29 mouse cellular contexts compared by ENCODE assay signal in genomic region chr7:143832611-143833010, GRCm38 (mm10). TPM values are rescaled to one million over a fixed set of nuclear protein-coding genes. Genes with fewer than 3 reads are reported as not detected.
A peak's percentile ranks its signal among the peaks of the same experiment; 100 is the strongest.
DNase-seq lines count a peak whose midpoint lies in the region; ATAC-seq and TF ChIP-seq lines count a peak whose summit lies in the region.
"Had no signal": no experiment of that assay in that cellular context is flagged by ENCODE, and none has a peak within 500 bp of the region (broad histone marks: within the 10 kb centered on the region; RNA-seq: fewer than 3 reads in every experiment).

No protein-coding gene starts in this region.

- H3K27me3 ChIP-seq in liver, adult 2 months (ENCODE audit: control insufficient read depth, insufficient read depth, low read length), result no peaks in the 10 kb centered on the region
- H3K27me3 ChIP-seq in liver, embryonic 11.5 days (replicated peaks; ENCODE audit: control insufficient read depth, insufficient read depth, low read length), result no peaks in the 10 kb centered on the region
- no peaks in the 10 kb centered on the region for H3K27me3 ChIP-seq in neural tube, embryonic 14.5 days (ENCODE audit: control insufficient read depth, insufficient read depth, low read length)
- H3K27me3 ChIP-seq: embryonic facial prominence, embryonic 15.5 days; forebrain, embryonic 15.5 days; heart, embryonic 15.5 days; midbrain, embryonic 13.5 days; stomach, embryonic 15.5 days had no signal

- peaks cover 7% of the 10 kb centered on the region; the same call in 1 of the 2 replicates for H3K79me2 ChIP-seq in liver, adult 2 months (ENCODE audit: control insufficient read depth, insufficient read depth, low read length)

- no peak for TF ChIP-seq CTCF in liver, adult 2 months (IDR thresholded peaks at IDR 0.05; ENCODE audit: low read depth, low read length)

- no peak for ATAC-seq in liver, embryonic 11.5 days (replicated peaks; ENCODE audit: low FRiP score)
- ATAC-seq in neural tube, embryonic 14.5 days (ENCODE audit: low read depth), result no peak
- ATAC-seq: forebrain, embryonic 15.5 days; midbrain, embryonic 13.5 days had no signal

- H3K4me2 ChIP-seq in liver, embryonic 11.5 days, result no peak overlapping the region
- H3K4me2 ChIP-seq in neural tube, embryonic 14.5 days (ENCODE audit: low read depth, low read length), result 0 out of 2 replicates have a peak overlapping the region, but pooled peaks have one; percentile 8
- H3K4me2 ChIP-seq: embryonic facial prominence, embryonic 15.5 days; forebrain, embryonic 15.5 days; heart, embryonic 15.5 days had no signal

- no peak overlapping the region for H3K9ac ChIP-seq in liver, adult 2 months (ENCODE audit: low read depth, low read length)
- no peak overlapping the region for H3K9ac ChIP-seq in liver, embryonic 11.5 days (ENCODE audit: low read depth, low read length)
- no peak overlapping the region for H3K9ac ChIP-seq in neural tube, embryonic 14.5 days (replicated peaks; ENCODE audit: low read depth, low read length)
- H3K9ac ChIP-seq: embryonic facial prominence, embryonic 15.5 days; forebrain, embryonic 15.5 days; heart, embryonic 15.5 days; liver, embryonic 14.5 days; midbrain, embryonic 13.5 days; stomach, embryonic 15.5 days had no signal

- H3K4me3 ChIP-seq in liver, adult 2 months (ENCODE audit: insufficient read depth, low read depth, low read length), result no peak overlapping the region
- H3K4me3 ChIP-seq in liver, embryonic 11.5 days (ENCODE audit: low read depth, low read length), result no peak overlapping the region
- no peak overlapping the region for H3K4me3 ChIP-seq in neural tube, embryonic 14.5 days (ENCODE audit: low read depth, low read length)
- H3K4me3 ChIP-seq: embryonic facial prominence, embryonic 15.5 days; forebrain, embryonic 15.5 days; heart, embryonic 15.5 days; limb, embryonic 10.5 days; stomach, embryonic 15.5 days had no signal

- no peaks in the 10 kb centered on the region for H3K9me3 ChIP-seq in liver, embryonic 11.5 days (ENCODE audit: control insufficient read depth, low read length)
- H3K9me3 ChIP-seq in neural tube, embryonic 14.5 days (ENCODE audit: control insufficient read depth, low read length), result no peaks in the 10 kb centered on the region
- H3K9me3 ChIP-seq: embryonic facial prominence, embryonic 15.5 days; forebrain, embryonic 15.5 days; heart, embryonic 15.5 days; limb, embryonic 10.5 days; midbrain, embryonic 13.5 days; stomach, embryonic 15.5 days had no signal

- peaks cover 8% of the 10 kb centered on the region for H3K36me3 ChIP-seq in liver, adult 2 months (ENCODE audit: control insufficient read depth, insufficient read depth, low read length)
- peaks cover 2% of the 10 kb centered on the region; the same call in 1 of the 2 replicates for H3K36me3 ChIP-seq in liver, embryonic 11.5 days (ENCODE audit: control insufficient read depth, insufficient read depth, low read length)
- H3K36me3 ChIP-seq in neural tube, embryonic 14.5 days (ENCODE audit: control insufficient read depth, insufficient read depth, low read length), result peaks cover under 1% of the 10 kb centered on the region; the same call in 1 of the 2 replicates

- peak overlapping the region; percentile 83 for H3K27ac ChIP-seq in liver, adult 2 months (replicated peaks; ENCODE audit: insufficient read depth, low read depth, low read length)
- H3K27ac ChIP-seq in liver, embryonic 11.5 days (ENCODE audit: low read depth, low read length), result no peak overlapping the region
- no peak overlapping the region for H3K27ac ChIP-seq in neural tube, embryonic 14.5 days (ENCODE audit: low read depth, low read length)
- H3K27ac ChIP-seq: forebrain, embryonic 15.5 days; heart, embryonic 15.5 days; limb, embryonic 10.5 days; liver, embryonic 14.5 days; macrophage; midbrain, embryonic 13.5 days; stomach, embryonic 15.5 days had no signal

- peak; percentile 38 for DNase-seq in adrenal gland, adult 2 months
- DNase-seq in adrenal gland, adult 8-10 months, result no peak
- no peak for DNase-seq in liver, adult 2 months (ENCODE audit: extremely low read depth, low read depth, low spot score)
- DNase-seq in liver, embryonic 11.5 days (ENCODE audit: low spot score), result no peak
- no peak for DNase-seq in neural tube, embryonic 10.5 days (ENCODE audit: extremely low spot score, low spot score)
- no peak for DNase-seq in lung, postnatal 36 days
- DNase-seq: cerebellum, adult 11 months; heart, postnatal 36 days; kidney, adult 9 months; kidney, postnatal 14 days; right cerebral cortex, adult 18-20 months; thymus, postnatal 25 days had no signal

- peaks cover 35% of the 10 kb centered on the region for H3K4me1 ChIP-seq in liver, adult 2 months (ENCODE audit: control insufficient read depth, insufficient read depth, low read length)
- H3K4me1 ChIP-seq in liver, embryonic 11.5 days (replicated peaks; ENCODE audit: control insufficient read depth, insufficient read depth, low read length), result peaks cover 8% of the 10 kb centered on the region; the same call in 1 of the 2 replicates
- H3K4me1 ChIP-seq in neural tube, embryonic 14.5 days (ENCODE audit: control insufficient read depth, insufficient read depth, low read length), result peaks cover 38% of the 10 kb centered on the region

- no peak for TF ChIP-seq POLR2A in liver, adult 2 months (IDR thresholded peaks at IDR 0.05; ENCODE audit: extremely low read depth, insufficient read depth, low read length)

- WGBS in liver, adult 2 months, result 96% methylated on average over 2 of the region's 2 CpGs
- 86% methylated on average over 2 of the region's 2 CpGs for WGBS in liver, embryonic 11.5 days
- WGBS in neural tube, embryonic 14.5 days, result 98% methylated on average over 2 of the region's 2 CpGs

RNA-seq across cellular contexts. Expression of gene Dhcr7, which starts 9.7 kb away (rescaled TPM):
- total RNA-seq in adrenal gland, adult 2 months (2021), result 100 to 1,000 TPM; 689 to 950 TPM
- polyA plus RNA-seq in adrenal gland, adult 2 months (2012; rRNA removed), result 917 and 1,241 TPM in 2 replicates
- 1,000 to 10,000 TPM in 1 of 4 experiments, 100 to 1,000 TPM in 3; 583 to 1,249 (median 833) TPM for total RNA-seq in adrenal gland, adult 8-10 months (2022)
- 85.9 and 101 TPM in 2 replicates for total RNA-seq in liver, adult 2 months (2014; rRNA removed)
- 282 and 283 TPM in 2 replicates for polyA plus RNA-seq in liver, adult 2 months (2012; rRNA removed)
- polyA plus RNA-seq in liver, embryonic 11.5 days (2014; fragmentation: Nextera tagmentation; extraction: Ambion mirVana), result 66.9 and 75.9 TPM in 2 replicates
- polyA plus RNA-seq in neural tube, embryonic 14.5 days (2014; fragmentation: Nextera tagmentation; extraction: Ambion mirVana), result 57.4 and 60.4 TPM in 2 replicates

RNA-seq across cellular contexts. Expression of gene Nadsyn1, which starts 10.0 kb away (rescaled TPM):
- 10 to 100 TPM in 1 of 2 experiments, 1 to 10 TPM in 1; 7.8 to 11.6 TPM for total RNA-seq in adrenal gland, adult 2 months (2021)
- polyA plus RNA-seq in adrenal gland, adult 2 months (2012; rRNA removed), result 9.0 and 9.1 TPM in 2 replicates
- 10 to 100 TPM in 3 of 4 experiments, 1 to 10 TPM in 1; 9.2 to 17.5 (median 14.6) TPM for total RNA-seq in adrenal gland, adult 8-10 months (2022)
- 22.5 and 32.8 TPM in 2 replicates for total RNA-seq in liver, adult 2 months (2014; rRNA removed)
- polyA plus RNA-seq in liver, adult 2 months (2012; rRNA removed), result 19.6 and 25.7 TPM in 2 replicates
- 8.6 and 12.7 TPM in 2 replicates for polyA plus RNA-seq in liver, embryonic 11.5 days (2014; fragmentation: Nextera tagmentation; extraction: Ambion mirVana)
- 5.3 and 6.7 TPM in 2 replicates for polyA plus RNA-seq in neural tube, embryonic 14.5 days (2014; fragmentation: Nextera tagmentation; extraction: Ambion mirVana)

RNA-seq across cellular contexts. Expression of gene Gm498, which starts 34.0 kb away (rescaled TPM):
- not detected for total RNA-seq in adrenal gland, adult 2 months (2021)
- not detected in 2 replicates for polyA plus RNA-seq in adrenal gland, adult 2 months (2012; rRNA removed)
- not detected for total RNA-seq in adrenal gland, adult 8-10 months (2022)
- total RNA-seq in liver, adult 2 months (2014; rRNA removed), result not detected in 2 replicates
- not detected in 2 replicates for polyA plus RNA-seq in liver, adult 2 months (2012; rRNA removed)
- not detected in 2 replicates for polyA plus RNA-seq in liver, embryonic 11.5 days (2014; fragmentation: Nextera tagmentation; extraction: Ambion mirVana)
- polyA plus RNA-seq in neural tube, embryonic 14.5 days (2014; fragmentation: Nextera tagmentation; extraction: Ambion mirVana), result not detected in 2 replicates
- total RNA-seq: adrenal gland, postnatal 4 days; common myeloid progenitor, adult 5-6 weeks; gastrocnemius, adult 8-10 months; heart, postnatal 36 days; layer of hippocampus, adult 18-20 months; layer of hippocampus, postnatal 14 days had no signal
- polyA plus RNA-seq: embryonic facial prominence, embryonic 15.5 days; forebrain, embryonic 15.5 days; heart, embryonic 15.5 days; intestine, embryonic 14.5 days; limb, embryonic 10.5 days; liver, embryonic 14.5 days; lung, embryonic 16.5 days; macrophage; midbrain, embryonic 13.5 days; neural tube, embryonic 11.5 days; stomach, embryonic 15.5 days had no signal

RNA-seq across cellular contexts. Expression of gene Mrgpre, which starts 48.3 kb away (rescaled TPM):
- total RNA-seq in adrenal gland, adult 2 months (2021), result 1 to 10 TPM; 1.7 to 3.2 TPM
- polyA plus RNA-seq in adrenal gland, adult 2 months (2012; rRNA removed), result 2.5 and 3.9 TPM in 2 replicates
- 1 to 10 TPM; 2.7 to 5.1 (median 3.9) TPM for total RNA-seq in adrenal gland, adult 8-10 months (2022)
- total RNA-seq in liver, adult 2 months (2014; rRNA removed), result 0.09 and 0.54 TPM in 2 replicates
- 0.52 and 0.78 TPM in 2 replicates for polyA plus RNA-seq in liver, adult 2 months (2012; rRNA removed)
- 0.59 and 0.86 TPM in 2 replicates for polyA plus RNA-seq in liver, embryonic 11.5 days (2014; fragmentation: Nextera tagmentation; extraction: Ambion mirVana)
- 7.4 and 8.4 TPM in 2 replicates for polyA plus RNA-seq in neural tube, embryonic 14.5 days (2014; fragmentation: Nextera tagmentation; extraction: Ambion mirVana)
